Mouse (Mus musculus) stomach, embryonic 16.5 days (tissue): ENCODE measurements around the gene Dock4. TPM values are rescaled to one million over a fixed set of nuclear protein-coding genes. Genes with fewer than 3 reads are reported as not detected.

Source experiments
- ATAC-seq: fragments of 200-750 bp; cut with Nextera tagmentation; 2 replicates; pipeline ENCODE4 v1.8.0; 2017; ENCODE audit warnings: moderate number of reproducible peaks, moderate TSS enrichment; ENCODE audit not compliant: insufficient read depth, low FRiP score
- H3K27ac ChIP-seq: fragments of 300-500 bp; sonication (generic); 2 replicates; pipeline ENCODE4 v1.5.1; 2014; ENCODE audit warnings: low read length
- H3K27me3 ChIP-seq: fragments of 300-500 bp; sonication (generic); 2 replicates; pipeline ENCODE4 v1.6.1; 2014; ENCODE audit warnings: low read length, control low read depth, mixed read lengths; ENCODE audit not compliant: control insufficient read depth, insufficient read depth
- H3K36me3 ChIP-seq: fragments of 300-500 bp; sonication (generic); 2 replicates; pipeline ENCODE4 v1.6.1; 2014; ENCODE audit warnings: low read length; ENCODE audit not compliant: control insufficient read depth, insufficient read depth
- H3K4me1 ChIP-seq: fragments of 300-500 bp; sonication (generic); 2 replicates; pipeline ENCODE4 v1.6.1; 2014; ENCODE audit warnings: low read length, control low read depth, mixed read lengths; ENCODE audit not compliant: control insufficient read depth, insufficient read depth
- H3K4me2 ChIP-seq: fragments of 300-500 bp; sonication (generic); 2 replicates; pipeline ENCODE4 v1.6.1; 2014; ENCODE audit warnings: low read depth, low read length, mixed read lengths
- H3K4me3 ChIP-seq: fragments of 300-500 bp; sonication (generic); replicated peaks from 2 replicates; pipeline ENCODE4 v1.5.1; 2014; ENCODE audit warnings: mild to moderate bottlenecking, low read length
- H3K9ac ChIP-seq: fragments of 300-500 bp; sonication (generic); 2 replicates; pipeline ENCODE4 v1.6.1; 2014; ENCODE audit warnings: low read length
- H3K9me3 ChIP-seq: fragments of 300-500 bp; sonication (generic); replicated peaks from 2 replicates; pipeline ENCODE4 v1.6.1; 2016; ENCODE audit warnings: low read length, control low read depth; ENCODE audit not compliant: control insufficient read depth
- WGBS: fragments of 180-500 bp; shearing (Covaris S2); extraction: QIAGEN DNeasy Blood & Tissue Kit; methylation state at CpG from one replicate; pipeline ENCODE4 v1.1.7; 2014; 5-methylcytosine and 5-hydroxymethylcytosine counted together
- polyA plus RNA-seq: library from polyadenylated mRNA; unstranded; fragments of >200 nt; fragmentation: Nextera tagmentation; extraction: Ambion mirVana; gene quantifications from 2 replicates; pipeline ENCODE4 v1.2.1, GENCODE M21; 2015

The Dock4 gene
- polyA plus RNA-seq, 1 experiment from 2014 or later, result 8.7 TPM

DNA sequence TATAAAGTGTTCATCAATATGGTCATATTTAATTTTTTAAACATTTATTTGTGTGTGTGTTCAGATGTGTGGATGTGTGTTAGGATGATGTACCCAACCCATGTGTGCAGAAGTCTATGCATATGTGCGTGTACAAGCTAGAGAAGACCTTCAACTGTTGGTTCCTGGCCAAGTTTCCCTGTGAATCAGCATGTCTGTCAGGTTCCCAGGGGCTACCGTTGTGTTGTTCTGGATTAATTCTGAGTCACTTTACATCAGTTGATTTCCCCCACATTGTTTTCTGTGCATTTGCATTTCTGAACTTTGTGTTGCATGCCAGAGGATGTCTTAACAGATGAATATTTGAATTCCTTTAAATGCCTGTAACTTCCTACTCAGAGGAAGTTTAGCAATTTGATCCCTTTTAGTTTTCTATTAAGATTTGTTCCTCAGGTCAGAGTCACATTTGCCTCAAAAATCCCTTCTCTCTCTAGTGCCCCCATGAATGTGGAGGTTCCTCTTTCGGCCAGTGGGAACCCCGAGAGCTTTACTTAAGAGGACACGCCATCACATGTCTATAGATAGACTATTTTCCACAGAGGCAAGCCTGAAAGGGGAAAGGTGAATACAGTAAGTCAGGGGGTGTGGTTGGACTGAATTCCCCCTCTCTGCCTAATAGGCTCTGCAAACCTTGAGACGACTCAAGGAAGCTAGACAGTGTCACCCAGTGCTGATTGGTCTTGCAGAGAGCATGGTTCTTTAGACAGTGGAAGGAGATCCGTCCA is 139.0 kb downstream of the Dock4 start:
- H3K27me3 ChIP-seq, result no peaks in the 10 kb centered on the region
- H3K4me2 ChIP-seq, result no peak overlapping the region
- no peaks in the 10 kb centered on the region for H3K36me3 ChIP-seq
- H3K4me3 ChIP-seq, result no peak overlapping the region
- H3K4me1 ChIP-seq, result no peaks in the 10 kb centered on the region
- no peak overlapping the region for H3K27ac ChIP-seq
- no peaks in the 10 kb centered on the region for H3K9me3 ChIP-seq
- H3K9ac ChIP-seq, result no peak overlapping the region
- 76% methylated on average over 7 of the region's 7 CpGs for WGBS
- ATAC-seq, result no peak

DNA sequence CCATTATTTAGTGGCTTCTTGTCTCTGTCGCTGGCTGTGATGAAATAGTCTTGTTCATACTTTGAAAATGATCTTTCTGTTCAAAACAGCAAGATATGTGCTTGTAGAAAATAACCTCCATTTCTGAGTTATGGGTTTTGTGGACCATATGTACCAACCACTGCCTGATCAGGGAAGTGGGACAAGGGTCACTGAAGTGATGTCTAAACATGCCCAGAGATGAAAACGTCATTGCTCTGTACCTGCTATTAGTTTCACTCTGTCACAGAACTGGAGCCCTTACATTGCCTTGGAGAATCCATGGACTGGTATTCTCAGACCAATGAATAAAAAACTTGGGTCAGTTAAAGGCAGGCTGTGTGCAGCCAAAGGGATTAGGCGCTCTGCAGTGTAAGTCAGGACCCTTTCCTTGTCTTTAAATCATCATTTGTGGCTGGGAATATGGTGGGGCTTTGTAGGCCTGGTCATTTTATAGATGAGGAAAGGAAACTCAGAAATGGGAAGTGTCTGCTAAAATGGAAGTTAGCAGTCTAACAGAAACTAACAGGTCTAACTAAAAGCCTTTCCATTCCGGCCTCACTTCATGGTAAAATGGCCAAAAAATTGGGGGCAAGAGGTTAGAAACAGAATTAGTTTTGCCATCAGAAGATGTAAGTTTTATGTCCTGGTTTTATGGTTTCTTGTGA is 139.8 kb downstream of the Dock4 start:
- ATAC-seq, result no peak
- Histone ChIP-seq H3K9ac (no peak overlapping the region), H3K27ac (no peak overlapping the region; the same call in 1 of the 2 replicates), H3K4me1 (no peaks in the 10 kb centered on the region), H3K4me3 (no peak overlapping the region), H3K27me3 (no peaks in the 10 kb centered on the region), H3K36me3 (no peaks in the 10 kb centered on the region), H3K4me2 (no peak overlapping the region), H3K9me3 (no peaks in the 10 kb centered on the region)
- 84% methylated on average over 4 of the region's 4 CpGs for WGBS

DNA sequence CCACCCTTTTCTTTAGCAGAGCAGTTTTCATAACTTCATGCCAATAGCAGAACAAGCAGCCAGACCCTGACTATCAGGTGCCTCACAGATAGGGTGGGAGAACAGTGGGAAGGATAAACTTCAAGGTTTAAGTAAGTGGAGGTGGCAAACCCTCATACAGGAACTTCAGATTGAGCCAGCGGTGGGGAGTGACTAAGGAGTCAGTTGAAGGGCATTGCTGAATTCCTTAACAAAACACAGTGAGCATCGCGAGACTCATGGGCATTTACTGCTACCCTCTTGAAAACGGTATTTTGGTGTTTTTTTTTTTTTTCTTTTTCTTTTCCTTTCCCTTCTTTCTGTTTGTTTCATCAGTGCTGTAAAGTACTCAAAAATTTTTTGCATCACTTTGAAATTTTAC is 148.4 kb downstream of the Dock4 start:
- H3K9me3 ChIP-seq, result no peaks in the 10 kb centered on the region
- H3K9ac ChIP-seq, result no peak overlapping the region
- ATAC-seq, result no peak
- no peak overlapping the region for H3K4me3 ChIP-seq
- H3K36me3 ChIP-seq, result no peaks in the 10 kb centered on the region
- H3K27me3 ChIP-seq, result no peaks in the 10 kb centered on the region
- no peaks in the 10 kb centered on the region for H3K4me1 ChIP-seq
- H3K27ac ChIP-seq, result no peak overlapping the region
- no peak overlapping the region for H3K4me2 ChIP-seq
- WGBS, result 80% methylated on average over 4 of the region's 4 CpGs

DNA sequence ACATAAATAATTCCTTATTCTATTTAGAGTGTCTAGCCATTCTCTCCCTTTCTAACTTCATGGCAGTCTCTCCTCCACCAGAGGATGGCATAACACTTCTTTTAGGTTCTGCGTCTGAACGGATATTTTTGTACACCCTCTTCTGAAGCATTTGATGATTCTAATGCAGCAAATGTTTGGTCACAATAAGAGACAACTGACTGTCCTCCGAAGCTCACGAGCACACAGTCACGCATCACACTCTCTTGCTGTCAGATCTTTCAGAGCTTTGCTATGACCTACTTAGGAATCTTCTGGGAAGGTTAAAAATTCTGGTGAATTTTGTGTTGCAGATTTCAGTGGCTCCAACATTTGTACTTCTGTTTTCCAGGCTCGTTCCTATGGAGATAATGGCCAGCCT is 149.7 kb downstream of the Dock4 start:
- 88% methylated on average over 6 of the region's 6 CpGs for WGBS
- H3K36me3 ChIP-seq, result no peaks in the 10 kb centered on the region
- no peak overlapping the region for H3K9ac ChIP-seq
- H3K9me3 ChIP-seq, result no peaks in the 10 kb centered on the region
- H3K4me3 ChIP-seq, result no peak overlapping the region
- no peak overlapping the region for H3K4me2 ChIP-seq
- H3K4me1 ChIP-seq, result no peaks in the 10 kb centered on the region
- ATAC-seq, result no peak
- H3K27me3 ChIP-seq, result no peaks in the 10 kb centered on the region
- no peak overlapping the region for H3K27ac ChIP-seq

DNA sequence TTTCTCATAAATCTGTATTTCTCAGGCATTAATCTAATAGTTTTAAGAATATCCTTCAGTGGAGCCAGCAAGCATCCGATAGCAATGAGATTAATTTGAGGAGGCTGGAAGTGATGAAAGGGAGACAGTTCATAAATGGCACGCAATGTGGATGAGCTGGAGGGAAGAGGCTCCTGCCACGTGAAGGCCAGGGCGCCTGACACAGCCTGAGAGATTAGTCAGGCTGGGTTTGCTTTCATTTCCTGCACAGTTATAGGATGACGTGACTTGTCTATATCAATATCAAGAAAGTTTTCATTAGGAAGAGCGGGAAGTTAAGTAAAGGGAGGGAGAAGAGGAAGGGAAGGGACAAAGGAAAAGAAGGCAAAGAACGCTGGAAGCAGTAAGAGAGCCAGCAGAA is 150.3 kb downstream of the Dock4 start:
- H3K9me3 ChIP-seq, result no peaks in the 10 kb centered on the region
- H3K9ac ChIP-seq, result no peak overlapping the region
- H3K4me2 ChIP-seq, result no peak overlapping the region
- H3K4me3 ChIP-seq, result no peak overlapping the region
- no peaks in the 10 kb centered on the region for H3K27me3 ChIP-seq
- no peak overlapping the region for H3K27ac ChIP-seq
- no peak for ATAC-seq
- H3K36me3 ChIP-seq, result no peaks in the 10 kb centered on the region
- H3K4me1 ChIP-seq, result no peaks in the 10 kb centered on the region
- WGBS, result 71% methylated on average over 7 of the region's 7 CpGs

DNA sequence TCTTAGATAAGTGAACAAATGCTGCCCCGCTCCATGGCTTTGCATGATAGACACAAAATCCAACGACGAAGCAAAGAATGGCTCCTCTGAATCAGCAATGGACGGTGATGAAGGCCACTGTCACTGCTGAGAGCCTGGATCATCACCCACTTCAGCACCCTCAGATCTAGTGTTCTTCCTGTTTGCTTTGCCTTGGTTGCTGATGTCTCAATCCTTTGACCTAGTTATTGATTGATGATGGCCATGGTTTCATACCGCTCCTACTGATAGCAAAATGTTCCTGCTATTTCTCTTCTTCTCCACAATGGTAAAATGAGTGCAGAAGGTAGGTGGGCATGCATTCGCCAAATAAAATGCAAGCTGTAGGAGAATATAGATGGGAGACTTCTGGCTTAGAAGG is 150.7 kb downstream of the Dock4 start:
- Histone ChIP-seq H3K4me3 (no peak overlapping the region), H3K4me1 (no peaks in the 10 kb centered on the region), H3K27ac (no peak overlapping the region), H3K27me3 (no peaks in the 10 kb centered on the region), H3K36me3 (no peaks in the 10 kb centered on the region), H3K9ac (no peak overlapping the region), H3K4me2 (no peak overlapping the region), H3K9me3 (no peaks in the 10 kb centered on the region)
- ATAC-seq, result no peak
- WGBS, result 83% methylated on average over 6 of the region's 6 CpGs

DNA sequence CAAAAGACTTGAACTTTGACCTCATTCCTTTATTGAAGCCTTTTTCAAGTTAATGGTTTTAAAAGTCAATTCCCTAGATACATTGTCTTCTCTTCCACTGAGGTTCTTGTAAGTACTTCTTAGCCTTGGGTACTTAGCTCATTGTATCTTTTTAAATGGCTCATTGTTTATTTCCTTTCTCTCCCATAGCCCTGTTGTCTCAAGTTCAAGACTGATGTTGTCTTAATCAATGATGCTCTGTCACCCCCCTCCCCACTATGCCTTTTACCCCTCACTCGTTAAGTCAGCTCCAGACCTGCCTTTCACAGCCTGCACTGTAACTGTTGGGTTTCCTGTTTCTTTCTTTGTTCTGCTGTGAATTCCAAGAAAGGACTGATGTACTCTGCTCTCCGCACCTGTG is 154.2 kb downstream of the Dock4 start:
- H3K4me2 ChIP-seq, result no peak overlapping the region
- no peak overlapping the region for H3K4me3 ChIP-seq
- ATAC-seq, result no peak
- H3K36me3 ChIP-seq, result no peaks in the 10 kb centered on the region
- no peaks in the 10 kb centered on the region for H3K27me3 ChIP-seq
- no peak overlapping the region for H3K9ac ChIP-seq
- H3K9me3 ChIP-seq, result no peaks in the 10 kb centered on the region
- no peaks in the 10 kb centered on the region for H3K4me1 ChIP-seq
- H3K27ac ChIP-seq, result no peak overlapping the region
- 63% methylated on average over 2 of the region's 2 CpGs for WGBS

DNA sequence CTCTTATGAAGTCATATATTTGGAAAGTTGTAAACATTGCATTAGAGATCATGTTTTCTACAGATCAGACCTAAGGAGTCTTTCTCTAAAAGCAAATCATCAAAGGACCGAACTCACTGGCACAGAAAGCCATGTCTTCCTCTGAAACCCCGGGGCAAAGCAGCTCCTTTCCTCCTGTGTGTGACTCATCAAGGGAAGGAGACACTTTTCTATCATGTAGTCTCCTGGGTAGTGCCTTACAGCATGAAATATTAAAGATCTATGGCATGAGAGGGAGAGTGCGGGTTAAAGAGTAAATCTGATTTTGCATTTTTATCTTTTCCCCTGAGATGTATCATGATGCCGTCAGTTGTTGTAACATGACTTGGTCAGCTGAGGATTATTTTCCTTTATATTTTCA is 159.8 kb downstream of the Dock4 start:
- H3K36me3 ChIP-seq, result no peaks in the 10 kb centered on the region
- WGBS, result 83% methylated on average over 4 of the region's 4 CpGs
- H3K4me2 ChIP-seq, result no peak overlapping the region
- H3K27me3 ChIP-seq, result no peaks in the 10 kb centered on the region
- ATAC-seq, result no peak
- no peaks in the 10 kb centered on the region for H3K4me1 ChIP-seq
- H3K27ac ChIP-seq, result no peak overlapping the region
- H3K4me3 ChIP-seq, result no peak overlapping the region
- H3K9me3 ChIP-seq, result no peaks in the 10 kb centered on the region
- H3K9ac ChIP-seq, result no peak overlapping the region

DNA sequence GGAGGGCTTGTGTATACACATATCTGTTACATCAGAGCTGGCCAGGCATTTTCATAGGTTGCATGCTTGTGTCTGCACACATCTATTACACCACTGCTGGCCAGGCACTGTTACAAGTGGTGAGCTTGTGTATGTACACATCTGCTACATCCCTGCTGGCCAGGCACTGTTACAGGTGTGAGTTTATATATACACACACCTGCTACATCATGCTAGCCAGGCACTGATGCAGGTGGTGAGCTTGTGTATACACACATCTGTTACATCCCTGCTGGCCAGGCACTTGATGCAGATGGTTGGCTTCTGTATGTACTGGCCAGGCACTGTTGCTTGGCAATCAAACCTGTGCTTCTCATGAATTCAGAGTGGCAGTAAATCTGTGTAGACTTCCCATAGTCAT is 177.2 kb downstream of the Dock4 start:
- no peak overlapping the region for H3K4me3 ChIP-seq
- H3K4me1 ChIP-seq, result no peaks in the 10 kb centered on the region
- no peak for ATAC-seq

More for the DNA sequence above, 177.2 kb downstream of the Dock4 start:
- Histone ChIP-seq H3K27me3 (no peaks in the 10 kb centered on the region), H3K4me2 (no peak overlapping the region), H3K36me3 (no peaks in the 10 kb centered on the region), H3K27ac (no peak overlapping the region), H3K9me3 (no peaks in the 10 kb centered on the region), H3K9ac (no peak overlapping the region)
